Mouse (Mus musculus) kidney, embryonic 15.5 days (tissue): Measurements from ENCODE around the gene Nt5c3. TPM values are rescaled to one million over a fixed set of nuclear protein-coding genes. Genes with fewer than 3 reads are reported as not detected.

Experiments
- ATAC-seq: fragments of 200-750 bp; cut with Nextera tagmentation; replicated peaks from 2 replicates; pipeline ENCODE4 v1.8.0; 2017; ENCODE audit warnings: moderate TSS enrichment; ENCODE audit not compliant: low FRiP score
- H3K27ac ChIP-seq: fragments of 300-500 bp; sonication (generic); 2 replicates; pipeline ENCODE4 v1.5.1; 2015; ENCODE audit warnings: mild to moderate bottlenecking, inconsistent platforms
- H3K27me3 ChIP-seq: fragments of 300-500 bp; sonication (generic); 2 replicates; pipeline ENCODE4 v1.6.1; 2015; ENCODE audit warnings: inconsistent platforms
- H3K36me3 ChIP-seq: fragments of 300-500 bp; sonication (generic); 2 replicates; pipeline ENCODE4 v1.6.1; 2015; ENCODE audit warnings: inconsistent platforms
- H3K4me1 ChIP-seq: fragments of 300-500 bp; sonication (generic); 2 replicates; pipeline ENCODE4 v1.6.1; 2015; ENCODE audit warnings: inconsistent platforms
- H3K4me2 ChIP-seq: fragments of 300-500 bp; sonication (generic); 2 replicates; pipeline ENCODE4 v1.6.1; 2015; ENCODE audit warnings: moderate library complexity, mild to moderate bottlenecking, inconsistent platforms
- H3K4me3 ChIP-seq: fragments of 300-500 bp; sonication (generic); replicated peaks from 2 replicates; pipeline ENCODE4 v1.5.1; 2015; ENCODE audit warnings: mild to moderate bottlenecking, inconsistent platforms
- H3K9ac ChIP-seq: fragments of 300-500 bp; sonication (generic); 2 replicates; pipeline ENCODE4 v1.6.1; 2015; ENCODE audit warnings: mild to moderate bottlenecking, inconsistent platforms
- H3K9me3 ChIP-seq: fragments of 300-500 bp; sonication (generic); replicated peaks from 2 replicates; pipeline ENCODE4 v1.6.1; 2016; ENCODE audit warnings: inconsistent platforms
- WGBS: fragments of 180-500 bp; shearing (Covaris S2); methylation state at CpG from one replicate; pipeline ENCODE4 v1.1.7; 2015; ENCODE audit warnings: mixed read lengths; 5-methylcytosine and 5-hydroxymethylcytosine counted together
- polyA plus RNA-seq: library from polyadenylated mRNA; unstranded; fragments of >200 nt; fragmentation: Nextera tagmentation; extraction: Ambion mirVana; gene quantifications from 2 replicates; pipeline ENCODE4 v1.2.1, GENCODE M21; 2015

The Nt5c3 gene
- 61.5 and 64.9 TPM in 2 replicates for polyA plus RNA-seq

- peak within 1 kb of the TSS; percentile 86 for H3K4me3 ChIP-seq
- no peaks in the 10 kb centered on the region for H3K27me3 ChIP-seq
- WGBS, result 3% methylated on average over 64 of the region's 64 CpGs
- peak within 1 kb of the TSS; percentile 66 for H3K4me2 ChIP-seq
- peaks cover 21% of the 10 kb centered on the region for H3K4me1 ChIP-seq
- no peaks in the 10 kb centered on the region for H3K36me3 ChIP-seq
- H3K9me3 ChIP-seq, result no peaks in the 10 kb centered on the region
- ATAC-seq, result peak; percentile 97
- H3K27ac ChIP-seq, result peak within 1 kb of the TSS; percentile 95
- H3K9ac ChIP-seq, result peak within 1 kb of the TSS; percentile 67
Measured at GRCm38 (mm10) chr6:56923726-56924707, at the start of gene Nt5c3, which contains the start of gene Vmn1r4. Nt5c3 (minus strand) TSS chr6:56923932. Vmn1r4 (plus strand) TSS chr6:56924015.

- ATAC-seq, result no peak
- no peaks in the 10 kb centered on the region for H3K36me3 ChIP-seq
- no peak within 1 kb of the TSS for H3K4me2 ChIP-seq
- no peaks in the 10 kb centered on the region for H3K27me3 ChIP-seq
- H3K27ac ChIP-seq, result no peak within 1 kb of the TSS
- no peak within 1 kb of the TSS for H3K4me3 ChIP-seq
- H3K9ac ChIP-seq, result no peak within 1 kb of the TSS
- no peaks in the 10 kb centered on the region for H3K9me3 ChIP-seq
- H3K4me1 ChIP-seq, result no peaks in the 10 kb centered on the region
Measured at GRCm38 (mm10) chr6:56969973-56970372, 46.2 kb upstream of the Nt5c3 start, which contains the start of gene Vmn1r5. Vmn1r5 (plus strand) TSS chr6:56970273.

- Histone ChIP-seq H3K27ac (no peak overlapping the region), H3K36me3 (no peaks in the 10 kb centered on the region), H3K9me3 (no peaks in the 10 kb centered on the region), H3K4me1 (no peaks in the 10 kb centered on the region), H3K9ac (no peak overlapping the region), H3K27me3 (no peaks in the 10 kb centered on the region), H3K4me2 (no peak overlapping the region), H3K4me3 (no peak overlapping the region)
- no peak for ATAC-seq
- 56% methylated on average over 5 of the region's 5 CpGs for WGBS
Measured at GRCm38 (mm10) chr6:56956436-56956835, 32.7 kb upstream of the Nt5c3 start.

GRCm38 (mm10) chr6:56934366-56934765 lies 10.6 kb upstream of the Nt5c3 start:
- Histone ChIP-seq H3K36me3 (no peaks in the 10 kb centered on the region), H3K4me3 (no peak overlapping the region), H3K9ac (no peak overlapping the region), H3K27ac (no peak overlapping the region), H3K4me1 (no peaks in the 10 kb centered on the region), H3K27me3 (no peaks in the 10 kb centered on the region), H3K4me2 (no peak overlapping the region), H3K9me3 (no peaks in the 10 kb centered on the region)
- ATAC-seq, result no peak
- 87% methylated on average over 4 of the region's 4 CpGs for WGBS

- no peak for ATAC-seq
- Histone ChIP-seq H3K9ac (no peak overlapping the region), H3K4me1 (no peaks in the 10 kb centered on the region), H3K36me3 (no peaks in the 10 kb centered on the region), H3K27me3 (no peaks in the 10 kb centered on the region), H3K9me3 (no peaks in the 10 kb centered on the region), H3K4me3 (no peak overlapping the region), H3K4me2 (no peak overlapping the region), H3K27ac (no peak overlapping the region)
- WGBS, result 68% methylated on average over 2 of the region's 2 CpGs
Measured at GRCm38 (mm10) chr6:56932464-56932863, 8.7 kb upstream of the Nt5c3 start.

GRCm38 (mm10) chr6:56931648-56932415 lies 8.1 kb upstream of the Nt5c3 start:
- Histone ChIP-seq H3K9me3 (no peaks in the 10 kb centered on the region), H3K27me3 (no peaks in the 10 kb centered on the region), H3K36me3 (no peaks in the 10 kb centered on the region), H3K27ac (no peak overlapping the region), H3K4me1 (no peaks in the 10 kb centered on the region), H3K9ac (no peak overlapping the region), H3K4me3 (no peak overlapping the region), H3K4me2 (no peak overlapping the region)
- 64% methylated on average over 4 of the region's 4 CpGs for WGBS
- ATAC-seq, result no peak

GRCm38 (mm10) chr6:56923331-56923725 lies 404 bp downstream of the Nt5c3 start:
- H3K4me2 ChIP-seq, result peak overlapping the region; percentile 66
- ATAC-seq, result no peak

GRCm38 (mm10) chr6:56920222-56921092 lies 3.3 kb downstream of the Nt5c3 start:
- no peak overlapping the region for H3K4me3 ChIP-seq
- H3K27me3 ChIP-seq, result no peaks in the 10 kb centered on the region
- peaks cover 37% of the 10 kb centered on the region for H3K4me1 ChIP-seq
- no peak overlapping the region for H3K9ac ChIP-seq
- 51% methylated on average over 12 of the region's 12 CpGs for WGBS
- no peaks in the 10 kb centered on the region for H3K36me3 ChIP-seq
- H3K4me2 ChIP-seq, result no peak overlapping the region
- H3K27ac ChIP-seq, result peak overlapping the region; percentile 54
- no peak for ATAC-seq
- H3K9me3 ChIP-seq, result no peaks in the 10 kb centered on the region

More at GRCm38 (mm10) chr6:56923331-56923725, 404 bp downstream of the Nt5c3 start:
- 0% methylated on average over 25 of the region's 25 CpGs for WGBS
- Histone ChIP-seq H3K27me3 (no peaks in the 10 kb centered on the region), H3K27ac (peak overlapping the region; percentile 95), H3K4me1 (peaks cover 22% of the 10 kb centered on the region), H3K9me3 (no peaks in the 10 kb centered on the region), H3K36me3 (no peaks in the 10 kb centered on the region), H3K9ac (peak overlapping the region; percentile 67), H3K4me3 (peak overlapping the region; percentile 86)

- Histone ChIP-seq H3K4me2 (no peak overlapping the region), H3K9me3 (no peaks in the 10 kb centered on the region), H3K9ac (no peak overlapping the region), H3K4me1 (peaks cover 34% of the 10 kb centered on the region), H3K27ac (peak overlapping the region; percentile 33; the same call in 1 of the 2 replicates), H3K36me3 (no peaks in the 10 kb centered on the region), H3K27me3 (no peaks in the 10 kb centered on the region), H3K4me3 (no peak overlapping the region)
- ATAC-seq, result no peak
- 83% methylated on average over 7 of the region's 7 CpGs for WGBS
Measured at GRCm38 (mm10) chr6:56919330-56920044, 4.2 kb downstream of the Nt5c3 start.

GRCm38 (mm10) chr6:56917578-56918368 lies 6.0 kb downstream of the Nt5c3 start:
- no peak overlapping the region for H3K9ac ChIP-seq
- peak overlapping the region; percentile 27; the same call in 1 of the 2 replicates for H3K27ac ChIP-seq
- H3K4me2 ChIP-seq, result no peak overlapping the region; the same call in 1 of the 2 replicates
- no peaks in the 10 kb centered on the region for H3K9me3 ChIP-seq
- no peaks in the 10 kb centered on the region for H3K36me3 ChIP-seq
- H3K4me3 ChIP-seq, result no peak overlapping the region
- H3K27me3 ChIP-seq, result no peaks in the 10 kb centered on the region
- peak; percentile 15; the same call in 1 of the 2 replicates for ATAC-seq
- peaks cover 37% of the 10 kb centered on the region for H3K4me1 ChIP-seq
- WGBS, result 56% methylated on average over 12 of the region's 12 CpGs
